Mouse (Mus musculus): Measurements from ENCODE around the gene Calcoco2. TPM values are rescaled to one million over a fixed set of nuclear protein-coding genes. Genes with fewer than 3 reads are reported as not detected.

Calcoco2 gene
- polyA plus RNA-seq, 1 experiment from 2014 or later: not detected

DNA sequence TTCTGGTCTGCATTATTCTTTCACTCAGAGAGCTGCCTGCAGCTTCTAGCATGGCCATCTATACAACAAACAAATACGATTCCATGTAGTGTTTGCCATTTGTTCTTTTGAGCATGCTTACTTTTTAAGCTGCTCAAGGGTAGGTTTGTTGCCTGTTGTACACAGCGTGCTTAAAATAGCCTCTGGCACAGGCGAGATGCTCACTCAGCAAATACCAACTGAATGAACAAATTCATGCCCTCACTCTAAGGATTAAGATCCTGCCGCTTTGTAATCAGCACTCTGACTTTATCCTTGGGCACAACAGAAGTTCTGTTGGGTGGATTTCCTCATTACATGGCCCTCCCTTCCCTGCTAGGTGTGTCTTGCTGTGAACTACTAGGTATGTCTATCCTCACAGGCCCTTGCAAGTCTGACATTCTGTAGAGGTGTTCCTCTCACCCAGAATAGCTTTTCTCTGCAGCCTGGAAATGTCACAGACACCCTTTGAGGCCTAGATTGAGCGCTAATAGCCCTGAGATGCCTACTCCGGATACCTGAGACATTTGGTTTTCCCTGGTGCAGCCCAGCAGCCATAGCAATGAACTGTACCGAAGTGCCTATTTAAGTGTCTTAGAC is 19.0 kb downstream of the Calcoco2 start:
- ATAC-seq (ENCODE audit: low FRiP score, low TSS enrichment) (no peak), DNase-seq (ENCODE audit: low spot score) (no peak)
- TF ChIP-seq CTCF (IDR thresholded peaks at IDR 0.05; ENCODE audit: low read depth): no peak
- TF ChIP-seq EP300 (optimal IDR thresholded peaks at IDR 0.05): no peak
- Histone ChIP-seq H3K4me1 (replicated peaks; ENCODE audit: control insufficient read depth, insufficient read depth) (peaks cover 3% of the 10 kb centered on the region; the same call in 1 of the 2 replicates), H3K36me3 (ENCODE audit: control insufficient read depth, insufficient read depth, low read length) (no peaks in the 10 kb centered on the region), H3K9ac (ENCODE audit: low read length) (no peak overlapping the region), H3K27me3 (ENCODE audit: control insufficient read depth, insufficient read depth, low read length) (no peaks in the 10 kb centered on the region), H3K27ac (replicated peaks) (no peak overlapping the region), H3K9me3 (ENCODE audit: control insufficient read depth, low read length) (no peaks in the 10 kb centered on the region), H3K4me2 (replicated peaks; ENCODE audit: low read depth) (no peak overlapping the region), H3K4me3 (ENCODE audit: low read depth, low read length) (no peak overlapping the region)
- WGBS: 28% methylated on average over 7 of the region's 7 CpGs

GRCm38 (mm10) chr11:96091073-96091472 is 20.7 kb downstream of the Calcoco2 start:
- Histone ChIP-seq H3K4me1 (replicated peaks; ENCODE audit: control insufficient read depth, insufficient read depth) (no peaks in the 10 kb centered on the region), H3K9me3 (ENCODE audit: control insufficient read depth, low read length) (no peaks in the 10 kb centered on the region), H3K27me3 (ENCODE audit: control insufficient read depth, insufficient read depth, low read length) (no peaks in the 10 kb centered on the region), H3K27ac (replicated peaks) (no peak overlapping the region), H3K4me3 (ENCODE audit: low read depth, low read length) (no peak overlapping the region), H3K4me2 (replicated peaks; ENCODE audit: low read depth) (no peak overlapping the region), H3K9ac (ENCODE audit: low read length) (no peak overlapping the region), H3K36me3 (ENCODE audit: control insufficient read depth, insufficient read depth, low read length) (no peaks in the 10 kb centered on the region)
- TF ChIP-seq CTCF (IDR thresholded peaks at IDR 0.05; ENCODE audit: low read depth): peak; percentile 77
- TF ChIP-seq EP300 (optimal IDR thresholded peaks at IDR 0.05): no peak
- WGBS: 62% methylated on average over 2 of the region's 2 CpGs
- ATAC-seq (ENCODE audit: low FRiP score, low TSS enrichment): no peak
- peak; percentile 52 for DNase-seq (ENCODE audit: low spot score)

DNA sequence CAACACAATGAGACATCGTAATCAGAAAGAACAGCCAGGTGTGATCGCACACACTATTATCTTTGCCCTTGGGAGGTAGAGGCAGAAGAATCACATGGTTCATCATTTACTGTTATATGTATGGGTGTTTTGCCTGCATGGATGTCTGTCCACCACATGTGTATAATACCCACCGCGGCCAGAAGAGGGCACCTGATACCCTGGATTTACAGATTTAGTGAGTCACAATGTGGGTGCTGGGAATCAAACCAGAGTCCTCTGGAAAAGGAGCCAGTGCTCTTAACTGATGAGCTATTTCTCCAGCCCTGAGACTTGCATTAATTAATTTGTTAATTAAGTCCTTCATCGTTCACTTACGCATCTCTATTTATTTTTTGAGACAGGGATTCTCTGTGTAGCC is 23.8 kb downstream of the Calcoco2 start:
- Histone ChIP-seq H3K4me3 (ENCODE audit: low read depth, low read length) (no peak overlapping the region), H3K27me3 (ENCODE audit: control insufficient read depth, insufficient read depth, low read length) (no peaks in the 10 kb centered on the region), H3K9me3 (ENCODE audit: control insufficient read depth, low read length) (no peaks in the 10 kb centered on the region), H3K36me3 (ENCODE audit: control insufficient read depth, insufficient read depth, low read length) (no peaks in the 10 kb centered on the region), H3K4me1 (replicated peaks; ENCODE audit: control insufficient read depth, insufficient read depth) (no peaks in the 10 kb centered on the region), H3K9ac (ENCODE audit: low read length) (no peak overlapping the region), H3K4me2 (replicated peaks; ENCODE audit: low read depth) (no peak overlapping the region), H3K27ac (replicated peaks) (no peak overlapping the region)
- DNase-seq (ENCODE audit: low spot score): no peak
- ATAC-seq (ENCODE audit: low FRiP score, low TSS enrichment): no peak
- WGBS: 88% methylated on average over 6 of the region's 6 CpGs
- TF ChIP-seq CTCF (IDR thresholded peaks at IDR 0.05; ENCODE audit: low read depth) (no peak), EP300 (optimal IDR thresholded peaks at IDR 0.05) (no peak)

GRCm38 (mm10) chr11:96082682-96083081 is 29.1 kb downstream of the Calcoco2 start:
- no peak overlapping the region for H3K27ac ChIP-seq (replicated peaks)
- H3K4me2 ChIP-seq (replicated peaks; ENCODE audit: low read depth): no peak overlapping the region
- H3K4me1 ChIP-seq (replicated peaks; ENCODE audit: control insufficient read depth, insufficient read depth): no peaks in the 10 kb centered on the region
- DNase-seq (ENCODE audit: low spot score): no peak
- 66% methylated on average over 3 of the region's 3 CpGs for WGBS
- TF ChIP-seq CTCF (IDR thresholded peaks at IDR 0.05; ENCODE audit: low read depth) (no peak), EP300 (optimal IDR thresholded peaks at IDR 0.05) (no peak)
- H3K27me3 ChIP-seq (ENCODE audit: control insufficient read depth, insufficient read depth, low read length): no peaks in the 10 kb centered on the region
- H3K36me3 ChIP-seq (ENCODE audit: control insufficient read depth, insufficient read depth, low read length): no peaks in the 10 kb centered on the region
- no peak overlapping the region for H3K4me3 ChIP-seq (ENCODE audit: low read depth, low read length)
- H3K9ac ChIP-seq (ENCODE audit: low read length): no peak overlapping the region
- ATAC-seq (ENCODE audit: low FRiP score, low TSS enrichment): no peak
- H3K9me3 ChIP-seq (ENCODE audit: control insufficient read depth, low read length): no peaks in the 10 kb centered on the region

DNA sequence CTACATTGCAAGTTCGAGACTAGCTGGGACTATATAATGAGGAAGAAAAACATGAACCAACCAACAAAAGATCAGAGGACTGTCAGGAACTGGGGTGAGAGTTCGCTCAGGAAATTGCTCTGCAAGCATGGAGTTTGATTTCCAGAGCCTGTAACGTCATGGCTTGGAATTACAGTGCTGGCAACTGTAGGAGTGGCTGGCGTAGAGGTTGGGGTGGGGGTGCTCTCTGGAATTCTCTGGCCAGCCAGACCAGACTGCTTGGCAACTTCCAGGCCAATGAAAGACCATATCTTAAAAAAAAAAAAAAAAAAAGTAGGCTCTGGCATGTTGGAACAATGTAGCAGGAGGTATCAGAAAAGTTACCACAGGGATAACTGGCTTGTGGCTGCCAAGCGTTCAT is 31.0 kb downstream of the Calcoco2 start:
- ATAC-seq (ENCODE audit: low FRiP score, low TSS enrichment) (no peak), DNase-seq (ENCODE audit: low spot score) (no peak)
- no peaks in the 10 kb centered on the region for H3K9me3 ChIP-seq (ENCODE audit: control insufficient read depth, low read length)
- no peak for TF ChIP-seq EP300 (optimal IDR thresholded peaks at IDR 0.05)
- TF ChIP-seq CTCF (IDR thresholded peaks at IDR 0.05; ENCODE audit: low read depth): no peak
- no peak overlapping the region for H3K4me2 ChIP-seq (replicated peaks; ENCODE audit: low read depth)
- no peaks in the 10 kb centered on the region for H3K4me1 ChIP-seq (replicated peaks; ENCODE audit: control insufficient read depth, insufficient read depth)
- no peaks in the 10 kb centered on the region for H3K27me3 ChIP-seq (ENCODE audit: control insufficient read depth, insufficient read depth, low read length)
- no peak overlapping the region for H3K4me3 ChIP-seq (ENCODE audit: low read depth, low read length)
- 84% methylated on average over 5 of the region's 5 CpGs for WGBS
- no peak overlapping the region for H3K27ac ChIP-seq (replicated peaks)
- H3K36me3 ChIP-seq (ENCODE audit: control insufficient read depth, insufficient read depth, low read length): no peaks in the 10 kb centered on the region
- no peak overlapping the region for H3K9ac ChIP-seq (ENCODE audit: low read length)

DNA sequence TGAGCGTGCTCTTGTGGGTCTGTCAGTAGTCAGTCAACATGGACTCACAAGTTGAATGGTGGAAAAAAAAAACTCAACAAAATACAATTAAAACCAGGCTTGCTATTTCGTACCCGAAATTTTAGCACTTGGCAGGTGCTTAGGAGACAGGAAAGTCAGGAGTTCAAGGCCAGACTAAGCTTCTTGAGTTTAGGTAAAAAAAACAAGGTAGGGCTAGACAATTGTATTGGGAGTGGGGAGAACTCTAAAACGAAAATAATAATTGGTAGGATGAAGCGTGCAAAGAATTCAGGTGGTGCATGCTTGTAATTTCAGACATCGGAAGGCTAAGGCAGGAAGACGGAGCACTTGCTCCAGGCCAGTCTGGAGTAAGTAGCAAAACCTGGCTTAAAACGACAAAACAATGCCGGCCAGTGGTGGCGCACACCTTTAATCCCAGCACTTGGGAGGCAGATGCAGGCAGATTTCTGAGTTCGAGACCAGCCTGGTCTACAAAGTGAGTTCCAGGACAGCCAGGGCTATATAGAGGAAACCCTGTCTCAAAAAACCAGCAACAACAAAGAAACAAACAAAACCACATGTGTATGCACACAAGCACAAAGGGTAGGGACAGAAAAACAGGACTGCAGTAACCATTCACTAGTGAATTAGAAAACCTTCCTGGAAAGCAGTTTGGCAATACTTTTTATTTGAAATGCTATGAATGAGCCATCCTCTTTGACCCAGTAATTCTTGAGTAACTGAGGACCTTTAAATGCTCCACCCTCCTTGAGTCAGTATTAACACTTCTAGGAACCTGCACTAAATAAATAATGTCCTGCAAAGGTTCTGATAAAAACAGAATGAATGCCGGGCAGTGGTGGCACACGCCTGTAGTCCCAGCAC is 35.3 kb downstream of the Calcoco2 start:
- TF ChIP-seq EP300 (optimal IDR thresholded peaks at IDR 0.05) (peak; percentile 89), CTCF (IDR thresholded peaks at IDR 0.05; ENCODE audit: low read depth) (no peak)
- peak overlapping the region; percentile 81 for H3K27ac ChIP-seq (replicated peaks)
- 0 out of 2 replicates have a peak overlapping the region, but pooled peaks have one; percentile 35 for H3K9ac ChIP-seq (ENCODE audit: low read length)
- no peaks in the 10 kb centered on the region for H3K27me3 ChIP-seq (ENCODE audit: control insufficient read depth, insufficient read depth, low read length)
- no peaks in the 10 kb centered on the region for H3K9me3 ChIP-seq (ENCODE audit: control insufficient read depth, low read length)
- H3K36me3 ChIP-seq (ENCODE audit: control insufficient read depth, insufficient read depth, low read length): 0 out of 2 replicates have a peak, but pooled peaks cover 2% of the 10 kb centered on the region
- ATAC-seq (ENCODE audit: low FRiP score, low TSS enrichment) (peak; percentile 39), DNase-seq (ENCODE audit: low spot score) (peak; percentile 57)
- H3K4me3 ChIP-seq (ENCODE audit: low read depth, low read length): peak overlapping the region; percentile 21; the same call in 1 of the 2 replicates
- no peaks in the 10 kb centered on the region for H3K4me1 ChIP-seq (replicated peaks; ENCODE audit: control insufficient read depth, insufficient read depth)
- WGBS: 59% methylated on average over 13 of the region's 13 CpGs
- peak overlapping the region; percentile 45 for H3K4me2 ChIP-seq (replicated peaks; ENCODE audit: low read depth)
